Mouse (Mus musculus) stomach, postnatal 0 days (tissue): ENCODE results near the gene Ank3.

Experiments
- CTCF ChIP-seq: IDR thresholded peaks from 2 replicates; pipeline ENCODE4 v1.5.1; 2016; ENCODE audit warnings: antibody characterized with exemption, low read depth, mild to moderate bottlenecking, moderate library complexity
- EP300 ChIP-seq: optimal IDR thresholded peaks from 2 replicates; pipeline ENCODE3; 2016; ENCODE audit warnings: antibody characterized with exemption

GRCm38 (mm10) chr10:69962226-69962625 lies 563.7 kb downstream of the Ank3 start:
- TF ChIP-seq CTCF (no peak), EP300 (no peak)
